Mouse (Mus musculus) frontal cortex, postnatal 36 days (tissue): ENCODE measurements at regions not wholly inside any gene's neighbourhood (a gene's known extent, or its start where the extent isn't known, plus 50 kb on each side); places are given as distances from the start of the nearest gene placed in this dataset.

Experiments used
- DNase-seq, 2 experiments: peaks; one replicate each; pipeline ENCODE4 v3.0.0; 2022; ENCODE audit warnings: low spot score in 2 of 2

GRCm38 (mm10) chr9:94382293-94382692 is 155.6 kb downstream of the 1190002N15Rik start:
- no peak for DNase-seq

- no peak for DNase-seq
These were observed 159.0 kb downstream of the 1190002N15Rik start for GRCm38 (mm10) chr9:94378835-94379234.

GRCm38 (mm10) chr9:94378291-94378690 is 159.6 kb downstream of the 1190002N15Rik start:
- no peak for DNase-seq

GRCm38 (mm10) chr9:94377346-94378039 is 160.4 kb downstream of the 1190002N15Rik start:
- DNase-seq = peak; percentile 17 to 43

- DNase-seq = no peak
These were observed 166.9 kb downstream of the 1190002N15Rik start for GRCm38 (mm10) chr9:94370976-94371375.

GRCm38 (mm10) chr9:94368231-94368936 is 169.5 kb downstream of the 1190002N15Rik start:
- DNase-seq = no peak

GRCm38 (mm10) chr9:94361877-94362697 is 175.8 kb downstream of the 1190002N15Rik start:
- no peak for DNase-seq

GRCm38 (mm10) chr9:94361011-94361410 is 176.9 kb downstream of the 1190002N15Rik start:
- no peak for DNase-seq

GRCm38 (mm10) chr9:94358150-94358549 is 179.7 kb downstream of the 1190002N15Rik start:
- DNase-seq = no peak

- DNase-seq = peak in 1 of 2 experiments; percentile 19
These were observed 195.9 kb downstream of the 1190002N15Rik start for GRCm38 (mm10) chr9:94342011-94342410.

- no peak for DNase-seq
These were observed 196.3 kb downstream of the 1190002N15Rik start for GRCm38 (mm10) chr9:94341531-94341930.

GRCm38 (mm10) chr9:94333450-94333849 is 204.4 kb downstream of the 1190002N15Rik start:
- no peak for DNase-seq

GRCm38 (mm10) chr9:94323011-94323410 is 214.9 kb downstream of the 1190002N15Rik start:
- DNase-seq = no peak

GRCm38 (mm10) chr9:94302575-94302974 is 235.3 kb downstream of the 1190002N15Rik start:
- peak in 1 of 2 experiments; percentile 52 for DNase-seq

GRCm38 (mm10) chr9:94301896-94302295 is 236.0 kb downstream of the 1190002N15Rik start:
- no peak for DNase-seq

- DNase-seq = no peak
These were observed 242.4 kb downstream of the 1190002N15Rik start for GRCm38 (mm10) chr9:94295431-94295830.

GRCm38 (mm10) chr9:94292147-94292546 is 245.7 kb downstream of the 1190002N15Rik start:
- DNase-seq = no peak

GRCm38 (mm10) chr9:94289546-94289945 is 248.3 kb downstream of the 1190002N15Rik start:
- DNase-seq = no peak

GRCm38 (mm10) chr9:94287559-94287958 is 250.3 kb downstream of the 1190002N15Rik start:
- DNase-seq = no peak

GRCm38 (mm10) chr9:94278657-94279585 is 259.0 kb downstream of the 1190002N15Rik start:
- peak; percentile 70 to 86 for DNase-seq

GRCm38 (mm10) chr9:94277096-94277495 is 260.8 kb downstream of the 1190002N15Rik start:
- DNase-seq = no peak
